Mouse (Mus musculus): ENCODE measurements around the gene Napepld. TPM values are rescaled to one million over a fixed set of nuclear protein-coding genes. Genes with fewer than 3 reads are reported as not detected.

Napepld gene
- polyA plus RNA-seq (2012; rRNA removed), result 2.6 and 2.7 TPM in 2 replicates

DNA sequence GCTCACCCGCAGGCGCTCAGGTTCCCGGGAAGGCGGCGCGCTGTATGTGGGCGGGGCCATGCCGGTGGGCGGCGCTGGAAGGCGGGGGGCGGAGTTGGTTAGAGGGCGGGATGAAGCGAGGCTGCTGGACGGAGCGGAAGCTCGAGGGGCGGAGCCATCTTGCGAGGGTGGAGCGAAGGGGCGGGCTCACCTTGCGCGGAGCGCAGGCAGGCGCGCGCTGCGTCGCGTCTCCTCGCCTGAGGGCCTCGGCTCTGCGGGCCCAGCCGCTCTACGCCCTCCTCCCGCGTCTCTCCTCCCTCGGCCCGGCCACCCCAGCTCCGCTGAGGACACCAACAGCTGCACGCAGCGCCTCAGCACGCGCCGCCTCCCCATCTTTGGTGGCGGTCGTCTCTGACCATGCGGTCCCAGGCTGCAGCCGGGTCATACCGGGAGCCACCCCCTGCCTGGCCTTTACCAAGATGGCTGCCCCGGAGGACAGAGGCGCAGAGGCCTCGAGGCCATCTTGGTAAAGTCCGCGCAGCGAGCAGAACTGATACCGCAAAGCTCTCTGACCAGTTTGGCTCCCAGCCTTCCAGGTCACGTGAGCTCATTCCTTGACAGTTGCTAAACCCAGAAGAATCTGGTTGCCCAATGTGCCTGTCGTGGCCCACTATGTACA lies at the start of gene Napepld:
Gene Napepld, minus strand, starts transcription at position 46 of the 658 bp plus-strand sequence.

DNA sequence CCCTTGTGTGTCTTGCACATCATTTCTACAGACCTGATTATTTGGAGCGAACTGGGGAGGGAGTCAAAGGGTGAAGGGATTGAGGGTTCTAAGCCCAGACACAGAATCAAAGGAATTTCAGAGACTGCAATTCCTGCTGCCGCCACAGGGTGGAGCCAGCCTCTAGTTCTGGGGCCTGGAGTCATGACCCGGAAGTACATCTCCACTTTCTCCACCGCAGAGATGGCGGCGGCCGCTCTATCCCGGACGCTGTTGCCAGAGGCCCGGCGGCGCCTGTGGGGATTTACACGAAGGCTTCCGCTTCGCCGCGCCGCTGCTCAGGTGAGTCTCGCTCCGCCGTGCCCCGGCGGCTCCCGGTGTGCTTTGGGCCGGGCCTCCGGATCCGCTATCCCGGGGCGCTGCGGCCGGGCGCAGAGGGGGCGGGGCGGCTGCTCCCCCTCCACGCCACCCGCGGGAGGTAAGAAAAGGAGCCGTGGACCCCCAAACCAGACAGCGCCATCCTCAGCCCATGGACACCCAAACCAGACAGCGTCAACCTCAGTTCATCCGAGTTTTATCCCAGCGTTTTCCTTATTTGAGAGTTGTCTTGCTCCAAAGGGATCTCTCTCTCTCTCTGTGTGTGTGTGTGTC lies 35.9 kb upstream of the Napepld start, which contains the start of gene Pmpcb:
Gene Pmpcb, plus strand, starts transcription at position 186 of the 630 bp plus-strand sequence.

DNA sequence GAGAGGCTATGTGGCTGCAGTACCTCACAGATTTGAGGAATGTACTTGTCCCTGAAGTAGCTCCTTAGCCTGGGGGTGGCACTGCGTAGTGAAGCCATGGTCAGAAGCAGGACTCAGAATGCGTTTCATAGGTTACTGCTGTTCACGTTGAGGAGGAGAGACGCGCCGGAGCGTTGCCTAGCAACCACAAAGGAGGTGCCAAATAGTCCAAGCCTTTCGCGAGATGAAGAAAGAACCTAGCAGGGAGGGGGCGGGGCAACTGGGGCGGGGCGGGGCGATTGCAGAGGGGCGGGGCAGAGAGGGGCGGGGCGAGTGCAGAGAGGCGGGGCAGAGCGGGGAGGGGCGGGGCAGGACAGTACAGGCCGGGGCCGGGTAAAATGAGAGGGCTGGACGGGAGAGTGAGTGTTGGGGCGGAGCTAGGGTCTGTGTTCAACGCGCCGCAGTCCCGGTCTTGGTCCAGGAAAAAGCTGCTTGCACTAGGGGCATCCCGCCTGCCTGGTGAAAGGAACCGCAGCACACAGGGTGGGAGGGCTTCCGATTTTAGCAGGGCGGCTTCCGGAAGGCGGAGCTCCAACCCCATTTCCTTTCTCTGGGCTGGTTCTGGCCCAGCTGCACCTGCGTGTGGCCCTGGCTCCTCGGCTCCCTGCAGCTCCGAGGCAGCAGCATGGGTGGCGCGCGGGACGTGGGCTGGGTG lies 55.6 kb downstream of the Napepld start, which contains the start of the genes Fbxl13 and Armc10:
Gene Fbxl13, minus strand, starts transcription at position 196 of the 694 bp plus-strand sequence.
Gene Armc10, plus strand, starts transcription at position 375 of the 694 bp plus-strand sequence.

Other genes with a start within 250 kb of the Napepld start
- 3.2 and 6.3 TPM in 2 replicates for gene Lrrc17, start 157.8 kb downstream of the Napepld start, polyA plus RNA-seq (2012; rRNA removed)
- 0.47 and 0.51 TPM in 2 replicates for gene Fbxl13, start 55.8 kb downstream of the Napepld start, polyA plus RNA-seq (2012; rRNA removed)
- gene Armc10, start 55.6 kb downstream of the Napepld start, polyA plus RNA-seq (2012; rRNA removed), result 94.5 and 95.0 TPM in 2 replicates
- 66.3 and 69.6 TPM in 2 replicates for gene Pmpcb, start 35.7 kb upstream of the Napepld start, polyA plus RNA-seq (2012; rRNA removed)
- gene Dnajc2, start 83.9 kb upstream of the Napepld start, polyA plus RNA-seq (2012; rRNA removed), result 29.2 and 29.7 TPM in 2 replicates
- gene Psmc2, start 83.9 kb upstream of the Napepld start, polyA plus RNA-seq (2012; rRNA removed), result 98.6 and 103 TPM in 2 replicates
- gene Slc26a5, start 164.2 kb upstream of the Napepld start, polyA plus RNA-seq (2012; rRNA removed), result 0.25 and 0.34 TPM in 2 replicates

Data from central nervous system, embryonic 18 days (tissue).